Mouse (Mus musculus): ENCODE data around the gene Hspa1b. TPM values are rescaled to one million over a fixed set of nuclear protein-coding genes. Genes with fewer than 3 reads are reported as not detected.
"Not testable (repeated sequence)": the region's sequence is repeated elsewhere in the genome, so short reads cannot be mapped to it uniquely, and the experiment has no call there.

The Hspa1b gene
- total RNA-seq (2015) (14.9 and 22.6 TPM in 2 replicates), total RNA-seq (2017) (23.0 and 30.6 TPM in 2 replicates)

GRCm38 (mm10) chr17:34959130-34959778 lies at the start of gene Hspa1b:
Gene Hspa1b, minus strand, starts transcription at chr17:34959238.
- ATAC-seq (ENCODE audit: poor library complexity, severe bottlenecking), result peak; percentile 94

- 0 out of 2 replicates have a peak, but pooled peaks have one; percentile 30 for ATAC-seq (ENCODE audit: poor library complexity, severe bottlenecking)
Observed at GRCm38 (mm10) chr17:35007387-35007991, 48.5 kb upstream of the Hspa1b start.

DNA sequence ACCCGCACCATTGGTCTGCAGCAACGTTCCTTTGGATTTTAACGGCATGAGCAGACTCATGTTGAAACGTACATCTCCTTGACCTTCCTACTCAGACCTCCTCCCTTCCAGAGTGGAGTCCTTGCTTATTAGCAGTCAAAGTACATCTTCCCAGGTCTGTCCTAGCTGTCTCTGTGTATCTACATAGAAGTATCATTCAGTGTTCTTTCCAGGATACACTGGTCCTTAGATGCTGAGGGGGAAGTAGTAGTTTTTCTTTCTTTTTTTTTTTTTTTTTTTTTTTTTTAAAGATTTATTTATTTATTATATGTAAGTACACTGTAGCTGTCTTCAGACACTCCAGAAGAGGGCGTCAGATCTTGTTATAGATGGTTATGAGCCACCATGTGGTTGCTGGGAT lies 46.9 kb upstream of the Hspa1b start:
- ATAC-seq (ENCODE audit: poor library complexity, severe bottlenecking), result not testable (repeated sequence)

- ATAC-seq (ENCODE audit: poor library complexity, severe bottlenecking), result no peak
Observed at GRCm38 (mm10) chr17:35005158-35005557, 46.1 kb upstream of the Hspa1b start.

- no peak for ATAC-seq (ENCODE audit: poor library complexity, severe bottlenecking)
Observed at GRCm38 (mm10) chr17:35004075-35004717, 45.2 kb upstream of the Hspa1b start.

DNA sequence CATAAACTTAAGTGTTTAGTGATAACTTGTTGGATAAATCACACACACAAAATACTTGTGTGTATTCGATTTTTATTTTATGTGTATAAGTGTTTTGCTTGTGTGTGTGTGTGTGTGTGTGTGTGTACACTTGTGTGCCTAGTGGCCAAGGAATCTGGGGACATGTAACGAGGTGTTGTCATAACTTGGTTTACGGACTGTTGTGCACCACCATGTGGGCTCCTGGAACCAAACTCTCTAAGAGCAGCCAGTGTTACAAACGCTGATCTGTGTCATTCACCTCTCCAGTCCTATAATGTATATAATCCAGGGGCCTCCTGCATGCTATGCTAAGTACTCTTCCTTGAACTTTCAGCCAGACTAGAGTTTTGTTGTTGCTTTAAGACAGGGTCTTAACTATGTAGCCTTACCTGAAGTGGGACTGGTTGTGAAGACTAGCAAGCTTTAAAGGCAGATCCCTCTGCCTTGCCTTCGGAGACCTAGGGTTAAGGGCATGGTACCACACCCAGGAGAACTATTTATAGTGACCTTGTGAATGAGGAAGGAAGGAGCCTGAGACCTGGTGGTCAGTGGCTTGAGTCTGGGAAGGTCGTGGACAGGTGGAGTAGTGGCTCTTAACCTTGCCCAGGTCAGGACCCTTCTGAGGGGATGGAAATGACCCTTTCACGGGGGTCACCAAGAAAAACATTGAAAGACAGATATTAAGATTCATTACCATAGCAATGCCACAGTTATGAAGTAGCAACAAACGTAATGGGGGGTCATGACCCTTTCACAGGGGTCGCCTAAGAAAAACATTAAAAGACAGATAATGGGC lies 44.2 kb upstream of the Hspa1b start:
- ATAC-seq (ENCODE audit: poor library complexity, severe bottlenecking), result no peak

GRCm38 (mm10) chr17:35002153-35002865 lies 43.3 kb upstream of the Hspa1b start:
- no peak for ATAC-seq (ENCODE audit: poor library complexity, severe bottlenecking)

- peak; percentile 26 for ATAC-seq (ENCODE audit: poor library complexity, severe bottlenecking)
Observed at GRCm38 (mm10) chr17:35001452-35002152, 42.6 kb upstream of the Hspa1b start.

- peak; percentile 73 for ATAC-seq (ENCODE audit: poor library complexity, severe bottlenecking)
Observed at GRCm38 (mm10) chr17:35000717-35001451, 41.8 kb upstream of the Hspa1b start, which contains the start of gene Vars. Gene Vars, plus strand, starts transcription at chr17:35000987.

- peak; percentile 25 for ATAC-seq (ENCODE audit: poor library complexity, severe bottlenecking)
Observed at GRCm38 (mm10) chr17:34999871-35000716, 41.1 kb upstream of the Hspa1b start.

DNA sequence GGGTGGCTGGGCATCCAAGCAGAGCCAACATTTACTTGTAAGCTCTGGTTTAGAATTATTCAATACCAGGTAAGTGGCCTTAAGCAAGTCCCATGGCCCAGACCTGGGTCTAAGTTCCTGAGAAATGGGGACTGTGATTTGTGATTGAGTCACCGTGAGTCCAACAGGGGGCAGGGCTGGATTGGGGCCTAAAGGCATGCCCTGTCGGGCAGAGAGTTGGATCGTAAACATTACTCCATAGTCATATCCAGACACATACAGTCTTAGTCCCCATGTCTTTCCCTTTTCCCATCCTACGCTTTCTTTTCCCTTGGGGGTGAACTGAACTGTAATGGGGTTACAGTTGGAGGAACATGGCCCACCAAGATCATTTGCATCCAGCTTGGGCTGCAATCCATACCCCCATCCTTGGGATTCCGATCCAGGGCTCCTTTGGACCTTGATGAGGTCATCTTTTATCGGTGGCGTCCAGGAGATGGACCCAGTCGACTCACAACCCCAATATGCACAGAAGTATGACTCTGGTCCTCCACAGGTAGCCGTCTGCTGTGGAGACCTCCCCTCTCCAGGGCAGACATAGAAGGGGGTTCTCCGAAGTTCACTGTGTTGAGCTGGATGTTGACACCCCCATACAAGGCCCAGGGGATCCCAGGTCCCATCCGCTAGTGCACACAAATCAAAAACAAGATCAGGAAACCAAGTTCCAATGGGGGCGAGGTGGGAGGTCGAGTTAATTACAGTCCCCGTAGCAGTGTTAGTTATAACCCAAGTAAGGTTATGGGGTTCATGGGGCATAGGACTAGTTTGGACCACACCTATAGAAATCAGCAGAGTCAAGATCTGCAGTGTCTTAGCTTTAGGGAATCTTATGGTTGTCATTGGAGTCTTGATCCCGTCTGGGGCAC lies 39.7 kb upstream of the Hspa1b start:
- no peak for ATAC-seq (ENCODE audit: poor library complexity, severe bottlenecking)

GRCm38 (mm10) chr17:34997142-34997483 lies 38.1 kb upstream of the Hspa1b start:
- ATAC-seq (ENCODE audit: poor library complexity, severe bottlenecking), result no peak

DNA sequence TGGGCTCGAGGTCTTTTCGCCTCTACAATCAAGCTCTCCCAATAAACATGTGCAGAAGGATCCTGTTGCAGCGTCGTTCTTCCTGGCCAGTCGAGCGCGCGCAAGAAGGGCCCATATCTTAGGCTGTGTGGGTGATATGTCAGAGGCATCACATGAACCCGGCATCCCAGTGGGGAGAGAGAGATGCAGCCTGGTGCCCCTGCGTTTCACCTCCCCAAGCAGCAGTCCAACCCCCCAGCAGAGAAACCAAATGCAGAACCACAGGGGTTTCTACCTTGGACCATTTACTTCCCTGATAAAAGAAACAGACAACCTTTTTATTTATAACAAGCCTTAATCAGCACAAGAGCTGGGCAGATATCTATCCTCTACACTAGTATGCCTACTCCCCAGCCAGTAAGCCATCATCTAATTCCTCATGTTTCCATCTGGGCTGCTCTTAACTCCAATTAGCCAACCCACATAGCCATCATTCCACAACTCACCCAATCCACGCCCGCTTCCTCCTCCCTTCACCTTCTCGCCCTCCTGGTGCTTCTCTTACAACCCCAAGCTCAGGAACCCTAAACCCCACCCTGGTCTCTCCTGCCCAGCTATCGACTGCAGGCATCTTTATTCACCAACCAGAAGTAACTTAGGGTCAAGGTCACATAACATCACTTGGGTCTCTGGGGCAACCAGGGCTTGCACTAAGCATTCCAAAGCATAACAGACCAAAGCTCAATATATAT lies 37.5 kb upstream of the Hspa1b start:
- ATAC-seq (ENCODE audit: poor library complexity, severe bottlenecking), result no peak

DNA sequence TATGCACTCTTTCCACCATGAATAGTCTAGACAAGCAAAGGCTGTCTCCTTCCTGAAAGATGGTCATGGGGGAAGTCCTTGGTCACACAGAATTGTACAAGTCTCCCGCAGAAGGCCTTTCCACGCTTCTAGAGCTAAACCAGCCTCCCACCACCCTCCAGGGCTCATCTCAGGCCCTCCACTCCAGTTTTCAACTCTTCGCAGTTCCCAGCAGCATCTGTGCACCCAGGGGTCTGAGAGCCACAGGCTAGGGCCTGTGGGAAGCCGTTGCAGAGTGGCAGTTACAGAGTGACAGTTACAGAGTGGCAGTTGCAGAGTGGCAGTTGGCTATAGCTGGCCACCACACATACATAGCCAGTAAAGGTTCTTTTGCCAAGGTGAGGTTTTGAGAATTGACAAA lies 36.9 kb upstream of the Hspa1b start:
- not testable (repeated sequence) for ATAC-seq (ENCODE audit: poor library complexity, severe bottlenecking)

DNA sequence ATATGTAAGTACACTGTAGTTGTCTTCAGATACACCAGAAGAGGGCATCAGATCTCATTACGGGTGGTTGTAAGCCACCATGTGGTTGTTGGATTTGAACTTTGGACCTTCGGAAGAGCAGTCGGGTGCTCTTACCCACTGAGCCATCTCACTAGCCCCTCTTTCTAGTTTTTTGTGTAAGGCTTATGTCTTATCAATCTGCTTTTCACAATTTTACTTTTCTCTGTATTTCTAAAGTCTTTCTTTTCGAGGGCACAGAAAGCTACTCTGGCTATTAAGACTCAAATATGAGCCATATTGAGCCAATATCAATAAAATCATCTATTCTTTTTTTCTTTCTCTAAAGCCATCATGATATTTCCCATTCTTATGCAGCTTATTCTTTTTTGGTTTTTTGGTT lies 36.2 kb upstream of the Hspa1b start:
- not testable (repeated sequence) for ATAC-seq (ENCODE audit: poor library complexity, severe bottlenecking)

DNA sequence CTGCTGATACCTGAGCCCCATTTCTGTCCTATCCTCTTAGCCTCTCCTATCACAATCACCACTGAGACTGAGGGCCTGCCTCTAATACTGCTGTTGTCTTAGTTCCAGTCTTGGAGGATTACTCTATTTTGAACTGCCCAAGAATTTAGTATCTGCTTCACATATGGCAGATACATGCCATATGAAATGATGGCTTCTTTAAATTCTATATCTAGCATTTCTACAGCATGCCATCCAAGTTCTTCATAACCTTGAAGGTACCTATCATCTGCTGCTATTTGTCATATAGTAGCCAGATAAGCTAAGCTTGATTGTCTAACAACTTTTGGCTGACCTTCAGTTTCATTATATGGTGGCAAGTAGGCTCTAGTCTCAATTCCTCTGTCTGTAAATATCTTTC lies 35.7 kb upstream of the Hspa1b start:
- ATAC-seq (ENCODE audit: poor library complexity, severe bottlenecking), result no peak

- 0 out of 2 replicates have a peak, but pooled peaks have one; percentile 29 for ATAC-seq (ENCODE audit: poor library complexity, severe bottlenecking)
Observed at GRCm38 (mm10) chr17:34984218-34984617, 25.2 kb upstream of the Hspa1b start.

All from megakaryocyte, adult 5-6 weeks (primary cell).